Mouse (Mus musculus): ENCODE measurements at regions not wholly inside any gene's neighbourhood (a gene's known extent, or its start where the extent isn't known, plus 50 kb on each side); places are given as distances from the start of the nearest gene placed in this dataset.

GRCm38 (mm10) chr3:31399136-31399535 is 89.0 kb upstream of the Slc7a14 start:
- no peak overlapping the region for H3K4me3 ChIP-seq (ENCODE audit: low read depth, low read length)
- no peak overlapping the region for H3K4me2 ChIP-seq (ENCODE audit: low read depth)
- WGBS: 83% methylated on average over 2 of the region's 2 CpGs
- ATAC-seq: no peak
- TF ChIP-seq CTCF (IDR thresholded peaks at IDR 0.05; ENCODE audit: low read depth): no peak
- no peaks in the 10 kb centered on the region for H3K36me3 ChIP-seq (ENCODE audit: insufficient read depth)
- no peak overlapping the region for H3K27ac ChIP-seq (ENCODE audit: low read depth, low read length)
- no peaks in the 10 kb centered on the region for H3K27me3 ChIP-seq (ENCODE audit: insufficient read depth, low read length)
- H3K4me1 ChIP-seq (ENCODE audit: insufficient read depth): no peaks in the 10 kb centered on the region
- H3K9me3 ChIP-seq (ENCODE audit: low read length): no peaks in the 10 kb centered on the region
- no peak for DNase-seq
- no peak overlapping the region for H3K9ac ChIP-seq

GRCm38 (mm10) chr3:31394533-31394932 is 84.4 kb upstream of the Slc7a14 start:
- H3K4me3 ChIP-seq (ENCODE audit: low read depth, low read length): no peak overlapping the region
- no peak overlapping the region for H3K9ac ChIP-seq
- no peak overlapping the region for H3K27ac ChIP-seq (ENCODE audit: low read depth, low read length)
- no peak for TF ChIP-seq CTCF (IDR thresholded peaks at IDR 0.05; ENCODE audit: low read depth)
- no peaks in the 10 kb centered on the region for H3K4me1 ChIP-seq (ENCODE audit: insufficient read depth)
- H3K9me3 ChIP-seq (ENCODE audit: low read length): no peaks in the 10 kb centered on the region
- no peaks in the 10 kb centered on the region for H3K36me3 ChIP-seq (ENCODE audit: insufficient read depth)
- H3K27me3 ChIP-seq (ENCODE audit: insufficient read depth, low read length): no peaks in the 10 kb centered on the region
- no peak for ATAC-seq
- WGBS: 82% methylated on average over 4 of the region's 4 CpGs
- no peak overlapping the region for H3K4me2 ChIP-seq (ENCODE audit: low read depth)
- DNase-seq: no peak

GRCm38 (mm10) chr3:31389955-31390354 is 79.8 kb upstream of the Slc7a14 start:
- H3K9me3 ChIP-seq (ENCODE audit: low read length): no peaks in the 10 kb centered on the region
- H3K4me3 ChIP-seq (ENCODE audit: low read depth, low read length): no peak overlapping the region
- no peak for DNase-seq
- H3K36me3 ChIP-seq (ENCODE audit: insufficient read depth): no peaks in the 10 kb centered on the region
- no peak overlapping the region for H3K27ac ChIP-seq (ENCODE audit: low read depth, low read length)
- no peak overlapping the region for H3K4me2 ChIP-seq (ENCODE audit: low read depth)
- WGBS: 66% methylated on average over 2 of the region's 2 CpGs
- no peaks in the 10 kb centered on the region for H3K27me3 ChIP-seq (ENCODE audit: insufficient read depth, low read length)
- TF ChIP-seq CTCF (IDR thresholded peaks at IDR 0.05; ENCODE audit: low read depth): no peak
- ATAC-seq: no peak
- H3K4me1 ChIP-seq (ENCODE audit: insufficient read depth): no peaks in the 10 kb centered on the region
- H3K9ac ChIP-seq: no peak overlapping the region

GRCm38 (mm10) chr3:31375678-31376077 is 65.5 kb upstream of the Slc7a14 start:
- Histone ChIP-seq H3K9ac (no peak overlapping the region), H3K9me3 (ENCODE audit: low read length) (no peaks in the 10 kb centered on the region), H3K4me3 (ENCODE audit: low read depth, low read length) (no peak overlapping the region), H3K27ac (ENCODE audit: low read depth, low read length) (no peak overlapping the region), H3K27me3 (ENCODE audit: insufficient read depth, low read length) (no peaks in the 10 kb centered on the region), H3K36me3 (ENCODE audit: insufficient read depth) (no peaks in the 10 kb centered on the region), H3K4me2 (ENCODE audit: low read depth) (no peak overlapping the region), H3K4me1 (ENCODE audit: insufficient read depth) (no peaks in the 10 kb centered on the region)
- DNase-seq: no peak
- no peak for ATAC-seq
- WGBS: 77% methylated on average over 3 of the region's 3 CpGs
- TF ChIP-seq CTCF (IDR thresholded peaks at IDR 0.05; ENCODE audit: low read depth): no peak

- H3K27me3 ChIP-seq (ENCODE audit: insufficient read depth, low read length): no peaks in the 10 kb centered on the region
- no peak overlapping the region for H3K4me3 ChIP-seq (ENCODE audit: low read depth, low read length)
- no peak for TF ChIP-seq CTCF (IDR thresholded peaks at IDR 0.05; ENCODE audit: low read depth)
- no peaks in the 10 kb centered on the region for H3K9me3 ChIP-seq (ENCODE audit: low read length)
- no peak overlapping the region for H3K4me2 ChIP-seq (ENCODE audit: low read depth)
- no peak for ATAC-seq
- H3K9ac ChIP-seq: no peak overlapping the region
- H3K27ac ChIP-seq (ENCODE audit: low read depth, low read length): no peak overlapping the region
- DNase-seq: no peak
- H3K4me1 ChIP-seq (ENCODE audit: insufficient read depth): no peaks in the 10 kb centered on the region
- no peaks in the 10 kb centered on the region for H3K36me3 ChIP-seq (ENCODE audit: insufficient read depth)
Measured at GRCm38 (mm10) chr3:31374061-31374460, 63.9 kb upstream of the Slc7a14 start.

- H3K4me1 ChIP-seq (ENCODE audit: insufficient read depth): no peaks in the 10 kb centered on the region
- H3K9ac ChIP-seq: no peak overlapping the region; the same call in 1 of the 2 replicates
- ATAC-seq (no peak), DNase-seq (no peak)
- TF ChIP-seq CTCF (IDR thresholded peaks at IDR 0.05; ENCODE audit: low read depth): no peak
- no peak overlapping the region for H3K4me3 ChIP-seq (ENCODE audit: low read depth, low read length)
- no peak overlapping the region for H3K27ac ChIP-seq (ENCODE audit: low read depth, low read length)
- 64% methylated on average over 2 of the region's 2 CpGs for WGBS
- no peaks in the 10 kb centered on the region for H3K9me3 ChIP-seq (ENCODE audit: low read length)
- H3K4me2 ChIP-seq (ENCODE audit: low read depth): no peak overlapping the region
- H3K27me3 ChIP-seq (ENCODE audit: insufficient read depth, low read length): no peaks in the 10 kb centered on the region
- H3K36me3 ChIP-seq (ENCODE audit: insufficient read depth): no peaks in the 10 kb centered on the region
Measured at GRCm38 (mm10) chr3:31368259-31368658, 58.1 kb upstream of the Slc7a14 start.

Data from forebrain, postnatal 0 days (tissue).